Mouse (Mus musculus): Measurements from ENCODE around the gene Zfp592. TPM values are rescaled to one million over a fixed set of nuclear protein-coding genes. Genes with fewer than 3 reads are reported as not detected.

Zfp592 gene
- polyA plus RNA-seq, 1 experiment from 2014 or later: 6.1 TPM

- Histone ChIP-seq H3K36me3 (0 out of 2 replicates have a peak, but pooled peaks cover 3% of the 10 kb centered on the region), H3K9ac (peak overlapping the region; percentile 94), H3K4me2 (peak overlapping the region; percentile 96), H3K27me3 (no peaks in the 10 kb centered on the region), H3K4me3 (replicated peaks) (peak overlapping the region; percentile 99), H3K9me3 (replicated peaks) (no peaks in the 10 kb centered on the region), H3K4me1 (replicated peaks) (peaks cover 78% of the 10 kb centered on the region), H3K27ac (peak overlapping the region; percentile 91)
- DNase-seq: no peak
- WGBS (ENCODE audit: insufficient replicate concordance): 3% methylated on average over 6 of the region's 6 CpGs
- no peak for ATAC-seq (ENCODE audit: low read depth)
These were observed 1.2 kb downstream of the Zfp592 start for GRCm38 (mm10) chr7:80994663-80995005.

GRCm38 (mm10) chr7:80995266-80996146 lies 2.0 kb downstream of the Zfp592 start:
- no peak for DNase-seq
- H3K9me3 ChIP-seq (replicated peaks): no peaks in the 10 kb centered on the region
- H3K27ac ChIP-seq: peak overlapping the region; percentile 91
- no peaks in the 10 kb centered on the region for H3K27me3 ChIP-seq
- 18% methylated on average over 3 of the region's 3 CpGs for WGBS (ENCODE audit: insufficient replicate concordance)
- peak overlapping the region; percentile 94 for H3K9ac ChIP-seq
- H3K4me1 ChIP-seq (replicated peaks): peaks cover 79% of the 10 kb centered on the region
- no peak for ATAC-seq (ENCODE audit: low read depth)
- peak overlapping the region; percentile 96 for H3K4me2 ChIP-seq
- peak overlapping the region; percentile 99 for H3K4me3 ChIP-seq (replicated peaks)
- peaks cover 3% of the 10 kb centered on the region; the same call in 1 of the 2 replicates for H3K36me3 ChIP-seq

- peaks cover 79% of the 10 kb centered on the region for H3K4me1 ChIP-seq (replicated peaks)
These were observed 4.3 kb downstream of the Zfp592 start for GRCm38 (mm10) chr7:80997776-80998175.

GRCm38 (mm10) chr7:80999536-80999935 lies 6.1 kb downstream of the Zfp592 start:
- 0 out of 2 replicates have a peak overlapping the region, but pooled peaks have one; percentile 31 for H3K27ac ChIP-seq
- WGBS (ENCODE audit: insufficient replicate concordance): 85% methylated on average over 2 of the region's 2 CpGs
- ATAC-seq (ENCODE audit: low read depth) (no peak), DNase-seq (no peak)
- H3K27me3 ChIP-seq: no peaks in the 10 kb centered on the region
- H3K36me3 ChIP-seq: peaks cover 3% of the 10 kb centered on the region; the same call in 1 of the 2 replicates
- H3K4me2 ChIP-seq: no peak overlapping the region
- no peak overlapping the region for H3K4me3 ChIP-seq (replicated peaks)
- H3K4me1 ChIP-seq (replicated peaks): peaks cover 93% of the 10 kb centered on the region
- H3K9ac ChIP-seq: no peak overlapping the region
- H3K9me3 ChIP-seq (replicated peaks): no peaks in the 10 kb centered on the region

More at GRCm38 (mm10) chr7:80997776-80998175, 4.3 kb downstream of the Zfp592 start:
- Histone ChIP-seq H3K27ac (peak overlapping the region; percentile 63), H3K9ac (peak overlapping the region; percentile 41; the same call in 1 of the 2 replicates), H3K9me3 (replicated peaks) (no peaks in the 10 kb centered on the region), H3K27me3 (no peaks in the 10 kb centered on the region), H3K36me3 (peaks cover 3% of the 10 kb centered on the region; the same call in 1 of the 2 replicates), H3K4me2 (peak overlapping the region; percentile 96), H3K4me3 (replicated peaks) (0 out of 2 replicates have a peak overlapping the region, but pooled peaks have one; percentile 16)
- 51% methylated on average over 6 of the region's 6 CpGs for WGBS (ENCODE audit: insufficient replicate concordance)
- no peak for ATAC-seq (ENCODE audit: low read depth)
- DNase-seq: no peak

GRCm38 (mm10) chr7:81001844-81002243 lies 8.4 kb downstream of the Zfp592 start:
- Histone ChIP-seq H3K4me1 (replicated peaks) (peaks cover 91% of the 10 kb centered on the region), H3K36me3 (peaks cover 3% of the 10 kb centered on the region; the same call in 1 of the 2 replicates), H3K27ac (0 out of 2 replicates have a peak overlapping the region, but pooled peaks have one; percentile 12), H3K4me3 (replicated peaks) (no peak overlapping the region), H3K9ac (no peak overlapping the region), H3K9me3 (replicated peaks) (no peaks in the 10 kb centered on the region), H3K27me3 (no peaks in the 10 kb centered on the region), H3K4me2 (no peak overlapping the region)
- no peak for ATAC-seq (ENCODE audit: low read depth)
- WGBS (ENCODE audit: insufficient replicate concordance): 81% methylated on average over 5 of the region's 5 CpGs
- DNase-seq: no peak

- peak overlapping the region; percentile 40 for H3K4me2 ChIP-seq
- H3K9ac ChIP-seq: peak overlapping the region; percentile 2; the same call in 1 of the 2 replicates
- H3K36me3 ChIP-seq: peaks cover 10% of the 10 kb centered on the region
- peaks cover 86% of the 10 kb centered on the region for H3K4me1 ChIP-seq (replicated peaks)
- DNase-seq (peak; percentile 45), ATAC-seq (ENCODE audit: low read depth) (peak; percentile 90)
- WGBS (ENCODE audit: insufficient replicate concordance): 15% methylated on average over 3 of the region's 3 CpGs
- no peaks in the 10 kb centered on the region for H3K9me3 ChIP-seq (replicated peaks)
- no peaks in the 10 kb centered on the region for H3K27me3 ChIP-seq
- peak overlapping the region; percentile 75 for H3K27ac ChIP-seq
- no peak overlapping the region for H3K4me3 ChIP-seq (replicated peaks)
These were observed 11.1 kb downstream of the Zfp592 start for GRCm38 (mm10) chr7:81004556-81005079.

GRCm38 (mm10) chr7:81005969-81006368 lies 12.5 kb downstream of the Zfp592 start:
- 20% methylated on average over 1 of the region's 1 CpGs for WGBS (ENCODE audit: insufficient replicate concordance)
- DNase-seq: no peak
- H3K27me3 ChIP-seq: no peaks in the 10 kb centered on the region
- H3K27ac ChIP-seq: no peak overlapping the region
- H3K4me3 ChIP-seq (replicated peaks): no peak overlapping the region
- H3K9me3 ChIP-seq (replicated peaks): no peaks in the 10 kb centered on the region
- peaks cover 80% of the 10 kb centered on the region for H3K4me1 ChIP-seq (replicated peaks)
- no peak for ATAC-seq (ENCODE audit: low read depth)
- no peak overlapping the region for H3K4me2 ChIP-seq
- no peak overlapping the region for H3K9ac ChIP-seq
- peaks cover 22% of the 10 kb centered on the region for H3K36me3 ChIP-seq

- Histone ChIP-seq H3K36me3 (peaks cover 43% of the 10 kb centered on the region), H3K4me1 (replicated peaks) (peaks cover 60% of the 10 kb centered on the region), H3K9me3 (replicated peaks) (no peaks in the 10 kb centered on the region), H3K9ac (no peak overlapping the region), H3K27ac (no peak overlapping the region), H3K4me3 (replicated peaks) (no peak overlapping the region), H3K27me3 (no peaks in the 10 kb centered on the region), H3K4me2 (no peak overlapping the region)
- ATAC-seq (ENCODE audit: low read depth) (no peak), DNase-seq (no peak)
- WGBS (ENCODE audit: insufficient replicate concordance): 74% methylated on average over 3 of the region's 3 CpGs
These were observed 14.8 kb downstream of the Zfp592 start for GRCm38 (mm10) chr7:81008285-81008684.

GRCm38 (mm10) chr7:81011576-81011975 lies 18.1 kb downstream of the Zfp592 start:
- Histone ChIP-seq H3K4me3 (replicated peaks) (no peak overlapping the region), H3K27me3 (no peaks in the 10 kb centered on the region), H3K36me3 (peaks cover 47% of the 10 kb centered on the region), H3K9ac (no peak overlapping the region), H3K9me3 (replicated peaks) (no peaks in the 10 kb centered on the region), H3K4me1 (replicated peaks) (peaks cover 28% of the 10 kb centered on the region), H3K27ac (no peak overlapping the region), H3K4me2 (no peak overlapping the region)
- DNase-seq: no peak
- ATAC-seq (ENCODE audit: low read depth): no peak
- 92% methylated on average over 3 of the region's 3 CpGs for WGBS (ENCODE audit: insufficient replicate concordance)

- Histone ChIP-seq H3K27me3 (no peaks in the 10 kb centered on the region), H3K27ac (no peak overlapping the region), H3K4me2 (no peak overlapping the region), H3K36me3 (peaks cover 54% of the 10 kb centered on the region), H3K4me3 (replicated peaks) (no peak overlapping the region), H3K9ac (no peak overlapping the region), H3K9me3 (replicated peaks) (no peaks in the 10 kb centered on the region), H3K4me1 (replicated peaks) (peaks cover 35% of the 10 kb centered on the region)
- no peak for ATAC-seq (ENCODE audit: low read depth)
- no peak for DNase-seq
- WGBS (ENCODE audit: insufficient replicate concordance): 84% methylated on average over 11 of the region's 11 CpGs
These were observed 26.8 kb downstream of the Zfp592 start for GRCm38 (mm10) chr7:81020307-81020706.

- H3K9me3 ChIP-seq (replicated peaks): no peaks in the 10 kb centered on the region
- H3K36me3 ChIP-seq: peaks cover 72% of the 10 kb centered on the region
- H3K27ac ChIP-seq: peak overlapping the region; percentile 67
- no peaks in the 10 kb centered on the region for H3K27me3 ChIP-seq
- peak overlapping the region; percentile 42 for H3K4me2 ChIP-seq
- ATAC-seq (ENCODE audit: low read depth) (peak; percentile 90), DNase-seq (peak; percentile 37)
- peaks cover 35% of the 10 kb centered on the region for H3K4me1 ChIP-seq (replicated peaks)
- H3K9ac ChIP-seq: peak overlapping the region; percentile 30; the same call in 1 of the 2 replicates
- no peak overlapping the region for H3K4me3 ChIP-seq (replicated peaks)
These were observed 29.2 kb downstream of the Zfp592 start for GRCm38 (mm10) chr7:81022731-81023130.

Data from liver, embryonic 13.5 days (tissue).